25 mouse cellular contexts compared by ENCODE assay signal in the genomic region with DNA sequence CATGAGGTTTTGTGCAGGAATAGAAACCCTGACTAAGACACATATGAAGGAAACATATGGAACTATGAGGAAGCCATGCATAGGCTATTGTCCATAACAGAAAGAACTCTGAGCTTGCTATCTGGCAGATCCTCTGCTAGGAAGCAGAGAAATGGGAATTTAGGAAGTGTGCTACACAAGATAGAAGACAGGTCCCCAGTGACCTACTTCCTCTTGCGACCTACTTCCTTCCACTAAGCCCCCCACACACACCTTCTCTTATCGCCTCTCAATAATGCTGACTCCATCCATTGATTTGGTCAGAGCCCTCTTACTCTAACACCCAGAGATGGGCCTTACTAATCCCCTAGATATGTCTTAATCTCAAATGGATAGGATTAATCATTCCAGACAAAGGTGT. TPM values are rescaled to one million over a fixed set of nuclear protein-coding genes. Genes with fewer than 3 reads are reported as not detected.
"Had no signal": no experiment of that assay in that cellular context is flagged by ENCODE, and none has a peak within 500 bp of the region (broad histone marks: within the 10 kb centered on the region; RNA-seq: fewer than 3 reads in every experiment).

No protein-coding gene starts in this region.

- H3K4me1 ChIP-seq: neural tube, embryonic 12.5 days; stomach, embryonic 15.5 days had no signal

- H3K9me3 ChIP-seq: neural tube, embryonic 12.5 days; neural tube, embryonic 13.5 days; neural tube, embryonic 15.5 days; stomach, embryonic 15.5 days had no signal

- H3K27me3 ChIP-seq: neural tube, embryonic 12.5 days; neural tube, embryonic 13.5 days; neural tube, embryonic 15.5 days; stomach, embryonic 15.5 days had no signal

- DNase-seq: retina, postnatal 1 day; right cerebral cortex, adult 18-20 months; right cerebral cortex, postnatal 14 days; right cerebral cortex, postnatal 25 days; right cerebral cortex, postnatal 4 days; spleen, adult 18-20 months; thymus, adult 18-20 months; thymus, adult 2 months; thymus, postnatal 14 days; thymus, postnatal 25 days; thymus, postnatal 36 days; thymus, postnatal 4 days had no signal

- H3K9ac ChIP-seq: neural tube, embryonic 12.5 days; neural tube, embryonic 13.5 days; neural tube, embryonic 15.5 days; stomach, embryonic 15.5 days had no signal

- H3K27ac ChIP-seq: neural tube, embryonic 12.5 days; neural tube, embryonic 13.5 days; neural tube, embryonic 15.5 days; stomach, embryonic 15.5 days; stomach, postnatal 0 days had no signal

- H3K4me3 ChIP-seq: neural tube, embryonic 12.5 days; neural tube, embryonic 13.5 days; neural tube, embryonic 15.5 days; stomach, embryonic 15.5 days had no signal

- H3K36me3 ChIP-seq: neural tube, embryonic 12.5 days; neural tube, embryonic 13.5 days; neural tube, embryonic 15.5 days; stomach, embryonic 15.5 days had no signal

RNA-seq across cellular contexts. Expression of a gene that starts 19.9 kb away (rescaled TPM):
- total RNA-seq: neutrophil, adult 5-6 weeks had no signal
- polyA plus RNA-seq: neural tube, embryonic 12.5 days; neural tube, embryonic 13.5 days; neural tube, embryonic 14.5 days; neural tube, embryonic 15.5 days; small intestine, adult 2 months; spleen, adult 2 months; stomach, embryonic 14.5 days; stomach, embryonic 15.5 days; stomach, embryonic 16.5 days; stomach, postnatal 0 days; thymus, adult 2 months; thymus, postnatal 0 days; urinary bladder, adult 2 months had no signal
